Mouse (Mus musculus) ovary, postnatal 36 days (tissue): ENCODE measurements around the gene Usp9x.

Source experiments
- DNase-seq: peaks from one replicate; pipeline ENCODE4 v3.0.0; 2022; ENCODE audit warnings: low spot score, mixed read lengths

Gene Usp9x

DNA sequence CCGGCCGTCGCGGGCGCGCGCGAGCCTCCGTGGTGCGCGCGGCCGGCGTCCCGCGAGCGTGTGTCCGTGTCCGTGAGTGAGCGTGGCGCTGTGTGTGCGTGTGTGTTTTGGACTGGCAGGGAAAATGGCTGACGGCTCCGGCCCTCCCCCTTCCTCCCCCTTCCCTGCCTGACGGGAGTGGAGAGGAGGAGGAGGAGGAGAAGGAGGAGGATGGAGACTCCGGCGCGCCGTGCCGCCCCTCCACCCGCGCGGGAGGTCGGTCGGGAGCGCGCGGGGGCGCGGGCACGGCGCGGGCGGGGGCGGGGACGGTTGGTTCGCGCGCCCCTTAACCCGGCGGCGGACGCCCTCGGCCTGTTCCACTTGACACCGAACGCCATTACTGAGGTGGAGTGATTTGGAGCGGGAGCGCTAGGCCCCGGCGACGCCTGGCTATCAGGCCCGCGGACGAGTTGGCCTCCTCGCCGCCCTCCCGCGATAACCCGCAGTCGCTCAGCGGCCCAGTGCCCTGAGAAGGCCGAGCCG, 1.2 kb downstream of the Usp9x start:
- peak; percentile 73 for DNase-seq

DNA sequence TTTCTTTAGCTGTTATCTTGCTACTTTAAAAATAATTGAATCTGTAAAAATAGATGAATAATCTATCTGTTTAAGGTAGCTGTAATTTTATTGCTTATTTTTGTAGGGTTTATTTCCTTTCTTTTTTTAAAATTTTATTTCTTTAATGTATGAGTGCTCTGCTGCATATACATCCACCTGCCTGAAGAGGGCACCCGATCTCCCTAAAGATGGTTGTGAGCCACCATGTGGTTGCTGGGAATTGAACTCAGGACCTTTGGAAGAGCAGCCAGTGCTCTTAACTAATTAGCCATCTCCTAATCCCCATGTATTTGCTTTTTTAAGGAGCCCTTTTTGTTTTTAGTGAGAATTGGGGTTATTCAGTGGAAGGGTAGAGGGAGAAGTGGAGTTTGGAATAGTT, 14.3 kb downstream of the Usp9x start:
- DNase-seq, result no peak

DNA sequence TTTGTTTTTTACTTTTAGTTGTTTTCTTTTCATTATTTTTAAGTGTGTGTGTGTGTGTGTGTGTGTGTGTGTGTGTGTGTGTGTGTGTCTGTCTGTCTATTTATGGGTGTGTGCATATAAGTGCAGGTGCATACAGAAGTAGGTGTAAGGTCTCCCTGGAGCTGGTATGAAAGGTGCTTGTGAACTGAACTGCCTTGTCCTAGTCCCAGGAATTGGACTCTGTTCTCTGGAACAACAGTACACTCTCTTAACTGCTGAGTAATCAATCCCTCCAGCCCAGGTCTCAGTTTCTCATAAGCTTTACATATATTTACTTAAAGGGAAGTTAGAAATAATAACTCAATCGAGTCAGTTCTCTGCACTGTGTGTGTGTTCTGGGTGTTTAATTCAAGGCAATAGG, 25.7 kb downstream of the Usp9x start:
- no peak for DNase-seq

DNA sequence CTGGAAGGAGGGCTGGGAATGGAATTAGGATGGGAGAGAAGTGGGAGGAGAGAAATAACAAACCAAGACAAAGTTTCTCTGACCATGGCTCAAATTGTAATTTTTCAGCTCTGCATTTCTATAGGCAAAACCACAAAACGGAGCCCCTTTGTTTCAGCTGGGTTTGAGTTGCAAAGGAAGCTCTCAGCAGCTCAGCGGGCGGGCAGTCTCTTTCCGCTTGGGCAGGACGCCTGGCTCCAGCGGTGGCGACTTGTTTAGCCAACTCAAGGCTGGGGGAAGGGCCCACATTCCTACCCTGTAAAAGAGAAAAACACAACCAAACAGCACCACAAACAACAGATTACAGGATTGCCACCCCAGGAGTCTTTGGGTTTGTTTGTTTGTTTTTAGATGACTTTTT, 135.2 kb downstream of the Usp9x start:
- no peak for DNase-seq

DNA sequence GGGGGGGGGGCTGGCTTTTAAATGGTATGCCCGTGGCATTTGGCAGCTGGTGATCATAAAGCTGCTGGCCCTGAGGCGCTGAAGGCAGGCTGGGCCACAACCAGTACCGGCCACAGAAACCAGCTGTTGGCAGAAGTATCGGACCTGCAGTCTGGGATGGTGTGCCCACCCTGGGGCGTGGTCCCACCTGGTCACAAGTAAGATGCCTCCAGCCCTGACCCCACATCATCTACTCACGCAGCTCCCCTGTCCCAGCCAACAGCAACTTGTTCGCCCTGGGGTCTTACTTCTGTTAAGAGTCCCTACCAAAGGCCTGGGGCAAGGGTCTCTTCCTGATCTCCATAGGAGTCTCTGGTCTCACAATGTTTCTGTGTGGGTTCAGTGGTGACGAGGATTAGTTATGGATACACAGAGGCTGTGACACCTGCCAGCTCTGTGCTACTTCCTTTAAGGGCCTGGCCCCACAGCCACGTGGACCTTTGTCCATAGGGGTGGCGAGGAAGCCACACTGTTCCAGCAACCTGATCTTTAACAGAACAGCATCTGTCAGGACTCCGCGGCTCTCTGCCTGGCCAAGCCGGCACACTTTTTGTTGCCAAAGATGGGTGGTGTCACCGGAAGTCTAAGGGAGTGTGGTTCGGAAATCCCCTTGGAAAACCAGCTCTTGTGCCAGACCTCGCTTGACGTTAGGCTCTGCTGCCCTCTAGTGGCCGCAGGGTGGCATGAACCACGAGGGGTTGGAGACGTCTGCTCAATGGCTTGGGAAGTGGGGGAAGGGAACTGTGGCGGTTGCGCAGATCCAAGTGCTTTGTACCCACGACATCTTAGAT, 136.4 kb downstream of the Usp9x start:
- peak; percentile 87 for DNase-seq

DNA sequence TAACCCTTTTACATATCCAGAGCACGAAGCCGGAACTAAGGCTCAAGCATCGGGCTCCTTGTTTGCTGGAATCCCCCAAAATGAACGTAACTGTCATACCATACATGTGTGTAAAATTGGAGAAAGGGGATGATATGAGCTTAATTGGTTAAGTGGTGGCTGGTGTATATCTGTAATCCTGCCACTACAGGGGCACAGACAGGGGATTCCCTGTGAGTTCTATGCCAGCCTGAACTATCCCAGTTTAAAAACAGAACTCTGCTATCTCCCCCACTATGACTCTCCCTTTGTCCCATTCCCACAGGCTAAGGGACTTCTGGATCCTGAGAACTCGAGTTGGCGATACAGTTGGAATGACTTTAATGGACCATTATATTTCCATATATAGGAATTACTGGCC, 137.1 kb downstream of the Usp9x start:
- DNase-seq, result no peak

DNA sequence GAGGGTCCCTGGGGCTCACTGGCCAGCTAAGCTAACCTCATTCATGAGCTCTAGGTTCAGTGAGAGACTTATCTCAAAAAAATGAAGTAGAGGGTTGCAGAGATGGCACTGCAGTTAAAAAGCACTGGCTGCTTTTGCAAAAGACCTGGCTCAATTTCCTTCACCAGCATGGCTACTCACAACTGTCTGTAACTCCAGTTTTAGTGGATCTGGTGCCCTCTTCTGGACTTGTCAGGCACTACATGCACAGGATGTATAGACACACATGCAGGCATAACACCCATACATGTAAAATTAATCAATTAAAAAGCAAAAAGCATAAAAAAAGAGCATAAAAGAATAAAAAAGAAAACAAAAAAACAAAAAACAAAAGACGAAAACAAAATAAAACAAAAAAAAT, 143.0 kb downstream of the Usp9x start:
- DNase-seq, result no peak
